Mouse (Mus musculus): ENCODE results near the gene Socs1. TPM values are rescaled to one million over a fixed set of nuclear protein-coding genes. Genes with fewer than 3 reads are reported as not detected.

Gene Socs1
- 1.2 and 1.3 TPM in 2 replicates for polyA plus RNA-seq (2015; fragmentation: Nextera tagmentation; extraction: Ambion mirVana)

- peak within 1 kb of the TSS; percentile 99 for H3K4me2 ChIP-seq
- DNase-seq (peak; percentile 69), ATAC-seq (ENCODE audit: low read depth) (peak; percentile 76)
- H3K27me3 ChIP-seq, result peaks cover 47% of the 10 kb centered on the region
- peaks cover 41% of the 10 kb centered on the region for H3K4me1 ChIP-seq (replicated peaks)
- under 1% methylated on average over 56 of the region's 59 CpGs for WGBS (ENCODE audit: insufficient replicate concordance)
- H3K4me3 ChIP-seq (replicated peaks), result peak within 1 kb of the TSS; percentile 89
- H3K9ac ChIP-seq, result peak within 1 kb of the TSS; percentile 78
- no peaks in the 10 kb centered on the region for H3K9me3 ChIP-seq (replicated peaks)
- peak within 1 kb of the TSS; percentile 86 for H3K27ac ChIP-seq
- no peaks in the 10 kb centered on the region for H3K36me3 ChIP-seq
Measured at GRCm38 (mm10) chr16:10785371-10786231, at the start of gene Socs1. Socs1 (minus strand) TSS chr16:10785536.

DNA sequence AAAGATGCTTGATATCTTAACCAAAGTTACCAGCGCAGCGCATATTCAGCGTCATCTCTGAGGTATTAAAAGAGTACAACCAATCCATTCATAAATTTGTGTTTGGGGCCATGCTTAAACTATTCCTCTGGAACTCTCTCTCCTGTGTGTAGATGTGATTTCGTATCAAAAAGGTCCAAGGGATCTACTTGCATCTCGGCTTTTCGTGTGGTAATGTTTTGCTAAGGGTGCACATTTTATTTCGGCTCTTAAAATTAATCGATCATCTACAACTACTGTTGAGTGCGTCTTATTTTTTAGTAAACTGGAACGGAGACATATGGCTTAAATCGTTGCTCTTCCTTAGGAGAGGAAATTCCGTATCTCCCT lies 49.2 kb upstream of the Socs1 start:
- no peaks in the 10 kb centered on the region for H3K9me3 ChIP-seq (replicated peaks)
- no peak for ATAC-seq (ENCODE audit: low read depth)
- H3K9ac ChIP-seq, result peak overlapping the region; percentile 88
- peak overlapping the region; percentile 84 for H3K4me3 ChIP-seq (replicated peaks)
- no peak overlapping the region for H3K27ac ChIP-seq
- peak overlapping the region; percentile 97 for H3K4me2 ChIP-seq
- WGBS (ENCODE audit: insufficient replicate concordance), result 9% methylated on average over 12 of the region's 12 CpGs
- peaks cover 5% of the 10 kb centered on the region; the same call in 1 of the 2 replicates for H3K27me3 ChIP-seq
- DNase-seq, result no peak
- peaks cover 48% of the 10 kb centered on the region for H3K4me1 ChIP-seq (replicated peaks)
- no peaks in the 10 kb centered on the region for H3K36me3 ChIP-seq

DNA sequence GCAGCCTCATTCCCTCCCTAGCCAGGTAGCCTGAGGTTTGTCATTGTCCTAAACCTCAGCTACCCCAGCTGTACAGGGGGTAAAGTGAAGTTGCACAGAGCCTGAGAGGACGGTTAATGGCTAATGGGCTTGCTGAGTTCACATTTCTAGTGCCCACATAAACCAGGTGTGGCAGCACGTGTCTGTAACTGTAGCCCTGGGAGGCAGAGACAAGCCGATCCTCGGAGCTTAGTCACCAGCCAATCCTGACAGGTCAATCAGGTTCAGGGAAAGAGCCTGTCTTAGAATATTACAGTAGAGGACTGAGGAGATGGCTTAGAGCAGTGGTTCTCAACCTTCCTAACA lies 43.1 kb upstream of the Socs1 start:
- no peak overlapping the region for H3K9ac ChIP-seq
- WGBS (ENCODE audit: insufficient replicate concordance), result 61% methylated on average over 4 of the region's 4 CpGs
- H3K27ac ChIP-seq, result no peak overlapping the region
- DNase-seq (no peak), ATAC-seq (ENCODE audit: low read depth) (no peak)
- peaks cover 5% of the 10 kb centered on the region; the same call in 1 of the 2 replicates for H3K27me3 ChIP-seq
- H3K4me1 ChIP-seq (replicated peaks), result no peaks in the 10 kb centered on the region
- no peaks in the 10 kb centered on the region for H3K9me3 ChIP-seq (replicated peaks)
- H3K4me2 ChIP-seq, result no peak overlapping the region
- no peak overlapping the region for H3K4me3 ChIP-seq (replicated peaks)
- no peaks in the 10 kb centered on the region for H3K36me3 ChIP-seq

GRCm38 (mm10) chr16:10827766-10828460 lies 42.6 kb upstream of the Socs1 start:
- 61% methylated on average over 7 of the region's 7 CpGs for WGBS (ENCODE audit: insufficient replicate concordance)
- Histone ChIP-seq H3K4me3 (replicated peaks) (no peak overlapping the region), H3K9ac (no peak overlapping the region), H3K36me3 (no peaks in the 10 kb centered on the region), H3K27me3 (peaks cover 2% of the 10 kb centered on the region; the same call in 1 of the 2 replicates), H3K27ac (no peak overlapping the region), H3K4me1 (replicated peaks) (no peaks in the 10 kb centered on the region), H3K9me3 (replicated peaks) (no peaks in the 10 kb centered on the region), H3K4me2 (no peak overlapping the region)
- DNase-seq, result no peak
- ATAC-seq (ENCODE audit: low read depth), result no peak

GRCm38 (mm10) chr16:10827269-10827668 lies 41.9 kb upstream of the Socs1 start:
- no peaks in the 10 kb centered on the region; the same call in 1 of the 2 replicates for H3K27me3 ChIP-seq
- ATAC-seq (ENCODE audit: low read depth) (no peak), DNase-seq (no peak)
- WGBS (ENCODE audit: insufficient replicate concordance), result 73% methylated on average over 9 of the region's 9 CpGs
- no peak overlapping the region for H3K27ac ChIP-seq
- no peak overlapping the region for H3K9ac ChIP-seq
- no peaks in the 10 kb centered on the region for H3K36me3 ChIP-seq
- no peak overlapping the region for H3K4me3 ChIP-seq (replicated peaks)
- no peak overlapping the region for H3K4me2 ChIP-seq
- no peaks in the 10 kb centered on the region for H3K9me3 ChIP-seq (replicated peaks)
- no peaks in the 10 kb centered on the region for H3K4me1 ChIP-seq (replicated peaks)

DNA sequence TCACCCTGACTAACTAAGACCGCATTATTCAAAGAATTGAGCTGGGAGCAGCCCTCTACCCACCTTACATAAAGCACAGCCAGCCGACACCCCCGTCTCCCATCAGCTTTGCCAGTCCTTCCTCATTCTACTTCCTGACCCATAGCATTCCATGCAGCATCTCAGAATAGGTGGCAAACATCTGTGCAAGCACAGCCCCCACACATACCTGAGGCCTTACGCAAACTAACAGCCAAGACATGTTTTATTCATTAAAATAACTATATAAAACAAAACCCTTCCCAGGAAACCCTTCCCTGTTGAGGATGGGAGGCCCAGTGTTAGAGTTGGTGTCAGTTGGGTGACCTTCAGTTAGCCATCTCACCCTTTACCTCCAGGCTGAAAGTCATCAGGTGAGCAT lies 40.5 kb upstream of the Socs1 start:
- no peak overlapping the region for H3K4me2 ChIP-seq
- WGBS (ENCODE audit: insufficient replicate concordance), result 72% methylated on average over 4 of the region's 4 CpGs
- no peaks in the 10 kb centered on the region for H3K36me3 ChIP-seq
- no peak for ATAC-seq (ENCODE audit: low read depth)
- H3K4me1 ChIP-seq (replicated peaks), result no peaks in the 10 kb centered on the region
- no peak for DNase-seq
- no peak overlapping the region for H3K4me3 ChIP-seq (replicated peaks)
- H3K9ac ChIP-seq, result no peak overlapping the region
- H3K9me3 ChIP-seq (replicated peaks), result no peaks in the 10 kb centered on the region
- no peaks in the 10 kb centered on the region; the same call in 1 of the 2 replicates for H3K27me3 ChIP-seq
- no peak overlapping the region for H3K27ac ChIP-seq

DNA sequence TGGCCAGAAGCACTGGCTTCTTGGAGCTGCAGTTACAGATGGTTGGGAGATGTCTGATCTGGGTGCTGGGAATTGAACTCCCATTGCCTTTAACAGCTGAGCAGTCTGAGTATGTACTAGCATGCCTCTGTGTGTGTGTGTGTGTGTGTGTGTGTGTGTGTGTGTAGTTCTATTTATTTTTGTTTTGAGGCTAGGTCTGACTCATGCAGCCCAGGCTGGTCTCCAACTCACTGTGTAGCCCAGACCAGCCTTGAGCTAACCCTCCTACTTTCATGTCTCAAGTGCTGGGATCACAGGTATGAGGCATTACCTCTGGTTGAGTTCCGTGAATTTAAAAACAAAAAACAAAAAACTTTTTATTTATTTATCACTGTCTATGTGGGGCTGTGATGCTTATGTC lies 39.2 kb upstream of the Socs1 start:
- Histone ChIP-seq H3K27ac (no peak overlapping the region), H3K36me3 (no peaks in the 10 kb centered on the region), H3K4me1 (replicated peaks) (no peaks in the 10 kb centered on the region), H3K4me2 (no peak overlapping the region), H3K4me3 (replicated peaks) (no peak overlapping the region), H3K9me3 (replicated peaks) (no peaks in the 10 kb centered on the region), H3K9ac (no peak overlapping the region), H3K27me3 (no peaks in the 10 kb centered on the region; the same call in 1 of the 2 replicates)
- no peak for DNase-seq
- ATAC-seq (ENCODE audit: low read depth), result no peak
- 71% methylated on average over 1 of the region's 1 CpGs for WGBS (ENCODE audit: insufficient replicate concordance)

- no peak overlapping the region for H3K9ac ChIP-seq
- H3K9me3 ChIP-seq (replicated peaks), result no peaks in the 10 kb centered on the region
- ATAC-seq (ENCODE audit: low read depth), result no peak
- no peak overlapping the region for H3K4me2 ChIP-seq
- H3K27me3 ChIP-seq, result peaks cover 10% of the 10 kb centered on the region; the same call in 1 of the 2 replicates
- no peak overlapping the region for H3K4me3 ChIP-seq (replicated peaks)
- 69% methylated on average over 4 of the region's 4 CpGs for WGBS (ENCODE audit: insufficient replicate concordance)
- DNase-seq, result no peak
- H3K36me3 ChIP-seq, result no peaks in the 10 kb centered on the region
- 0 out of 2 replicates have a peak, but pooled peaks cover 3% of the 10 kb centered on the region for H3K4me1 ChIP-seq (replicated peaks)
- no peak overlapping the region for H3K27ac ChIP-seq
Measured at GRCm38 (mm10) chr16:10821387-10821786, 36.1 kb upstream of the Socs1 start.

DNA sequence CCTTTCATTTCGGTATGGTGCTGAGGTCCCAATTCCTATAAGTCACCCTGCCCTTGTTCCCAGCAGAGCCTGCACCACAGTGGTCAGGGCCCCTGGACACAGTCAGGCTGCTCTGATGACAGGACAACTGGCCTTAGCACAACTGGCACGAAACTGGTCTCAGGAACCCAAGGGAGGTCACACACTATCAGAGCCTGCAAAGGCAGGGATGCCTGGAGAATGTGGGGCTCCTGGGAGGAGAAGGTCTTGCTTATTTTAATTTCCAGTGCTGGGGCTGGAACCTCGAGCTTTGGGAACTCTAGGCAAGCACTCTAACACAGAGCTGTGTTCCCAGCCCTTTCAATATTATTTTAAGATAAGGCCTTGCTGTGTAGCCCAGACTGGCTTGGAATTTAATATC lies 34.6 kb upstream of the Socs1 start:
- ATAC-seq (ENCODE audit: low read depth) (no peak), DNase-seq (no peak)
- Histone ChIP-seq H3K4me1 (replicated peaks) (peaks cover 7% of the 10 kb centered on the region), H3K36me3 (no peaks in the 10 kb centered on the region), H3K27me3 (peaks cover 11% of the 10 kb centered on the region; the same call in 1 of the 2 replicates), H3K27ac (no peak overlapping the region), H3K9ac (no peak overlapping the region), H3K4me3 (replicated peaks) (no peak overlapping the region), H3K4me2 (no peak overlapping the region), H3K9me3 (replicated peaks) (no peaks in the 10 kb centered on the region)
- WGBS (ENCODE audit: insufficient replicate concordance), result 53% methylated on average over 3 of the region's 3 CpGs

DNA sequence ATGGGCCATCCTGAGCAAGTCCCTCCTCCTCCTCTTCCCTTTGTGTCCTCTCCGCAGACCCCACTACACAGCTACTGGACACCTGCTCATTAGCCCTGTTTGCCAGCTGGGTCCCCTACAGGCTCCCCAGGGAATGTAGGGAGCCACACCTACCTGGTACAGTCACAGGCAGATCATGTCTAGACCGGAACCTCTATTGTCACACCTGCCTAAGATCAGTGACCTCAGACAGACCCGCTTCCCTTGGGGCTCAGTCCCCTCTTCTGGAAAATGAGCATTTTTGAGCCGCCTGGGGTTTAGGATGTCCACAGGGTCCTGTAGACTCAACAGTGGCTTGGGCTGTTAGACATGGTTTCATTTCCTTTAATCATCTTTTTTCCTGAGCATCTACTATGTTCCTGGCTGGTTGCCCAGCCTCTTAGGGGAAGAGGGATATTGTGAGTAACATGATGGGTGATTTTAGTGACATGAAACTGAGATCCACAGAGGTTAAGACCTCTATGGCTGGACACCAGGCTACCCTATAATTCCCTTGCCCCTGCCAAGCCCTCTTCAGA lies 33.3 kb upstream of the Socs1 start:
- Histone ChIP-seq H3K36me3 (no peaks in the 10 kb centered on the region), H3K4me1 (replicated peaks) (peaks cover 13% of the 10 kb centered on the region), H3K4me3 (replicated peaks) (no peak overlapping the region), H3K9ac (no peak overlapping the region), H3K9me3 (replicated peaks) (no peaks in the 10 kb centered on the region), H3K27ac (no peak overlapping the region), H3K27me3 (peaks cover 11% of the 10 kb centered on the region; the same call in 1 of the 2 replicates), H3K4me2 (no peak overlapping the region)
- 74% methylated on average over 4 of the region's 4 CpGs for WGBS (ENCODE audit: insufficient replicate concordance)
- ATAC-seq (ENCODE audit: low read depth) (no peak), DNase-seq (no peak)

DNA sequence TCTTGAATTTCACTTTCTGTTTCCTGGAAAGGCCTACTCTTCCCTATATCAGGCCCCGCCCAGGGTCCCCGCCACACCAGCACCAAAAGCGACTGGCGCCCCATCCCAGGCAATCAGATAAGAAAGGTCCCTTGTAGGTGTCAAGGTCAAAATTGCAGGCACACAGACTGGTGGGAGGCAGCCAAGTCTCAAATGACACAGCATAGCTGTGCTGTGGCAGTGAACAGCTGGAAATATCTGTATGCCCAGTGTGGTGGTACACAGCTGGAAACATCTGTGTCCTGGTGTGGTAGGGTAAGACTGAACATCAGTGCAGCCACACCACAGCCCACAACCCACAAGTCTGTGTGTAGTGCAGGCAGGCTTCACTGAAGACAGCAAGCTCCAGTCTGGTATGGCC lies 29.5 kb upstream of the Socs1 start:
- Histone ChIP-seq H3K27me3 (peaks cover 23% of the 10 kb centered on the region), H3K4me3 (replicated peaks) (no peak overlapping the region), H3K27ac (no peak overlapping the region), H3K4me2 (no peak overlapping the region), H3K9me3 (replicated peaks) (no peaks in the 10 kb centered on the region), H3K4me1 (replicated peaks) (peaks cover 13% of the 10 kb centered on the region), H3K36me3 (no peaks in the 10 kb centered on the region), H3K9ac (no peak overlapping the region)
- DNase-seq (no peak), ATAC-seq (ENCODE audit: low read depth) (peak; percentile 51)
- 28% methylated on average over 4 of the region's 4 CpGs for WGBS (ENCODE audit: insufficient replicate concordance)

Data from liver, embryonic 13.5 days (tissue).